Mouse (Mus musculus): ENCODE measurements around the gene Strc. TPM values are rescaled to one million over a fixed set of nuclear protein-coding genes. Genes with fewer than 3 reads are reported as not detected.
"Not testable (repeated sequence)": the region's sequence is repeated elsewhere in the genome, so short reads cannot be mapped to it uniquely, and the experiment has no call there.

Strc gene
- total RNA-seq (2021) = not detected
- long read RNA-seq, experiment 1 = 0 reads
- long read RNA-seq, experiment 2 = 0 reads

DNA sequence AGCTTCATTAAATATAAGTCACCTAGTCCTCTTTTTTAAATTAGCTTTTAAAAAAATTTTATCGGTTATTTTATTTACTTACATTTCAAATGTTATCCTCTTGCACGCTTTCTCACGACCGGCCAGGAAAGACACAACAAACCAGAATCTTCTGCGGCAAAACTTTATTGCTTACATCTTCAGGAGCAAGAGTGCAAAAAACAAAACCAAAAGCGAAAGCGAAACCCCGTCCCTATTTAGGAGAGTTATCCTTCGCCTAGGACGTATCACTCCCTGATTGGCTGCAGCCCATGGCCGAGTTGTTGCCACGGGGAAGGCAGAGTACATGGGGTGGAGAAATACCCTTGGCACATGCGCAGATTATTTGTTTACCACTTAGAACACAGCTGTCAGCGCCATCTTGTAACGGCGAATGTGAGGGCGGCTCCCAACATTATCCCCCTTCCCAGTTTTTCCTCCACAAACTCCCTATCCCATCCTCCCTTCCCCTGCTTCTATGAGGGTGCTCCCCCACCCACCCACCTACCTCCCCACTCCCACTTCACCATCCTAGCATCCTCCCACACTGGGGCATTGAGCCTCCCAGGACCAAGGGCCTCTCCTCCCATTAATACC lies at the start of gene Strc:
TSS of gene Strc (minus strand) at position 208 of the 615 bp plus-strand sequence.
- DNase-seq = not testable (repeated sequence)

- DNase-seq = no peak
These were observed 47.9 kb upstream of the Strc start for GRCm38 (mm10) chr2:121434854-121435253.

GRCm38 (mm10) chr2:121425890-121426289 lies 38.9 kb upstream of the Strc start:
- DNase-seq = no peak

DNA sequence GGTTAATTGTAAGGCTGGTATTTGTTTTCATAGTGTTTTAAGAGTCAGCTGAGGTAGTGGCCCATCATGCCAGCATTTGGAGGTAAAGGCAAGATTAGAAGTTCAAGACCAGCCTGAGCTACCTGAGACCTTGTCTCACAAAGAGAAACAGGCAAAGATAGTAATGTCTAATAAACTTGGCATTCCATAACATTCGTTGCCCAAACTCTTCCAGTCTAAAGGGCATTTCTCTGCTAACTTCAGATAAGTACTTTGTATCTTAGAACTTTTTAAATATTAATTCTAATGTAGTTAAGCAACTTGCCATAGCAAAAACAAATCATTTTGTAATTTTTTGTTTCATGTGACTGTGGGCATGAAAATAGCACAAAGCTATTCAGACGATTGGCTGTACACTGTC lies 36.2 kb upstream of the Strc start:
- DNase-seq = no peak

DNA sequence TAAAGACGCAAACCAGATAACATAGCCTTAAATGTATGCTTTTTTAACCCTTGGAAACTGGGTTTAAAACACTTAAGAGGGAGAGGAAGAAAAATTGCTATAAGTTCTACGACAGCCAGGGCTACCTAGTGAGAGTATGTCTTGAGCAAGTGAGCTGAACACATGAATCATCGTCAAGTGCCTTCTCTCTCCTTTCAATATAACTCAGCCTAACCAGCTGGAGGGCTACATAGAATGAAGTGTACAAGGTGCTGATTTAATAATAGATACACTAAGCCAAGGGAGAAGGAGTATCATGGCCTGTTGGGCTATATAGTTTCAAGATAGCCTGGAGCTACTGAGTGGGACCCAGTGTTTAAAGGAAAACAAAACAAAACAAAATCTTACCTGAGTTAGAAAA lies 31.5 kb upstream of the Strc start:
- no peak for DNase-seq

DNA sequence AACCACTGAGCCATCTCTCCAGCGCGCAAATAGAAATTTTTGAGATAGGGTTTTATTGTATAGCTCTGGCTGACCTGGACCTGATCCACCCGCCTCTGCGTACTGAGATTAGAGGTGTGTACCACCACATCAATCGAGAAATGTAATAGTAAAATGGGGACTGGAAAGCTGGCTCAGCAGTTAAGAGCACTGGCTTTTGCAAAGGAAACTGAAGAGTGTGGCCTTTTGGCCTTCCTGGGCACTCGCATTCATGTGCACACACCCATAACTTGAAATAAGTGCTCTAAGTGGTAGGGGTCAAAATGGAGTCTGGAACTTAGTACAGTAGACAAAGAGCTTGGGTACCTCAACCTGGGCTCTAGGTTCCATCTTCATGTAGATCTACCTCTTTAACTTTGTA lies 29.4 kb upstream of the Strc start:
- no peak for DNase-seq

GRCm38 (mm10) chr2:121415591-121415990 lies 28.6 kb upstream of the Strc start:
- no peak for DNase-seq

DNA sequence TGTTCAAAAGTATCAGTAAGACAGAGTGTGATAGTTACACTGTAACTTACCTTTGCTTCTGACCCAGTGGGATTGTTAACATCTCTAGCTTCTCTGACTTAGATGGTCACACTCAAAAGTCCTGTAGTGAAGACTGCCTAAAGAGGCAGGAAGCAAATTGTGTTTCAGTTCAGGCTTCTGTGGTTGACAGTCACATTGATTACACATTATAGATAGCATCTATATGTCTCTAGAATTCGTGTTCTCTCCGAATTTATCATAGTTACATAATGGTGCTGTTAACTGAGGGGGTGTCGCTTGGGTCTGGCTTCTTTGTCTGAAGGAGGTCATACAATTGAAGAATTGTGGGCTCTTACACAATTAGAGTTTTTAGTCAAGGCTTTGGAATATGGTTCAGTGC lies 28.1 kb upstream of the Strc start:
- no peak for DNase-seq

- DNase-seq = no peak
These were observed 27.2 kb upstream of the Strc start for GRCm38 (mm10) chr2:121414139-121414685.

GRCm38 (mm10) chr2:121413387-121414042 lies 26.5 kb upstream of the Strc start, which contains the start of the genes Pdia3 and Catsper2:
Gene Pdia3 (plus strand): TSS chr2:121413775.
Gene Catsper2 (minus strand): TSS chr2:121413792.
- peak; percentile 97 for DNase-seq

- DNase-seq = no peak
These were observed 25.9 kb upstream of the Strc start for GRCm38 (mm10) chr2:121412843-121413386.

GRCm38 (mm10) chr2:121408160-121408559 lies 21.2 kb upstream of the Strc start:
- peak; percentile 17 for DNase-seq

- no peak for DNase-seq
These were observed 16.3 kb upstream of the Strc start for GRCm38 (mm10) chr2:121403296-121403695.

DNA sequence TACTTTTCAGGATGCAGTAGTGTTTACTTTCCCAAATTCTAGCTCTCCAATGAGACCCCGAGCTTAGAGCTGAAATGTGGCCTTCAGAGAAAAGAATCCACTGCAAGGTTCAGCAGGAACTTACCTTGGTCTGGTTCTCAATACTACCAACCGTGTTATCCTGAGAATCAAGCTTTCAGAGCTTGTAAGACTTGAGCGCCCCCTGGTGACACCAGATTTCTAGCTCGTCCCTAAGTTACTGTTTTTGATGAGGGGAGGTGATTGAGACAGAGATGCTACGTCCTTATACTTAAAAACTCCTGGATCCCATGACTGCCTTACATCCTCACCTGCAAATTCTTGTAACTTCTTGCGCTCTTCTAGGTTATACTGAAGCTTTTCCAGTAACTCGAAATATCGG lies 9.7 kb upstream of the Strc start:
- peak; percentile 89 for DNase-seq

- no peak for DNase-seq
These were observed 12.2 kb downstream of the Strc start for GRCm38 (mm10) chr2:121374766-121375165.

DNA sequence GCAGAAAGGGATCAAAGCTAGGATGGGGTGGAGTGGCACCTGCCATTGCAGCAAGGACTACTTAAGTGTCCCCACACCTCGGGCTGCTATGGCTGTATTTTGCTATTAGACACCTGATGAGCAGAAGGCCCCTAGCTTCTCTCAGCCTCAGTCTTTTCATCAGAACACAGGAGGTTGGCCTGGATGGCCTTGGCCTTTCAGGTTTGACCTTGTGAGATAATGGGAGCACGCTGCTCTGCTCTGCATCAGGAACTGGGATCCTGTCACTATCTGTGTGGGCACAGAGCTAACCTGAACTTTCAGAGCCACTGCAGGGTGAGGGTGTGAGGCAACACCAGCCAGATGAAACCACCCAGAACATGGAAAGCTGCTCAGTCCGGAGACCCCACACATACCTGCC lies 14.7 kb downstream of the Strc start:
- DNase-seq = no peak

DNA sequence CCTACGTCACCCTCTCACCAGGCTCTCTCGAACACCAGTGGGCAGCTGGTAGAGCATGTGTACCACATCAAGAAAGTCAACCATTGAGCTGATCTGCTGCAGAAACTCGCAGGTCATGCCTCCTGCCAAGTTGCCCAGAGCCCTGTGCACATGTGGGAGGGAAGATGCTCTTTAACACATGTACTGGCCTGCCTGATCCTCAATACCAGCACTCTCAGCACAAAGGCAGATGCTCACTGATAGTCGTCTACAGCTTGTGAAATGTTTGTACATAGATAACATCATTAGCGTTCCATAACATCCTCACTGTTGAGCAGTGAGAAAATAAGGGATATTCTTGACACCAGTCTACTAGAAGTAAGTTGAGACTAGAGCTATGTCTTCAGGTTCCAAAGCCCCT lies 16.0 kb downstream of the Strc start:
- DNase-seq = no peak

- DNase-seq = no peak
These were observed 18.1 kb downstream of the Strc start for GRCm38 (mm10) chr2:121368831-121369230.

GRCm38 (mm10) chr2:121363656-121364055 lies 23.3 kb downstream of the Strc start:
- DNase-seq = no peak

DNA sequence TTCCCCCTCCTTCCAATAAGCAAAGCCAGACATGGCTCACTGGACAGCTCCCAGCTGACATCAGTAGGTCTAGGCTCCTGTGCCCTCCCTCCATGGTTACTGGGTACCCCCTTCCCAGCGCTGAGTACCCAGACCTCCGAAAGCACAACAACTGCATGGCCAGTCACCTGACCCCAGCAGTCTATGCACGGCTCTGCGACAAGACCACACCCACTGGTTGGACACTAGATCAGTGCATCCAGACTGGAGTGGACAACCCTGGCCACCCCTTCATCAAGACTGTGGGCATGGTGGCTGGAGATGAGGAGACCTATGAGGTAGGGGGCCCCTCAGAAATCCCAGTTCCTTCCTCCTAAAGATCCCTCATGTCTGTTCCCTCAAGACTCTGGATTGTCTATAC lies 27.5 kb downstream of the Strc start:
- DNase-seq = no peak

DNA sequence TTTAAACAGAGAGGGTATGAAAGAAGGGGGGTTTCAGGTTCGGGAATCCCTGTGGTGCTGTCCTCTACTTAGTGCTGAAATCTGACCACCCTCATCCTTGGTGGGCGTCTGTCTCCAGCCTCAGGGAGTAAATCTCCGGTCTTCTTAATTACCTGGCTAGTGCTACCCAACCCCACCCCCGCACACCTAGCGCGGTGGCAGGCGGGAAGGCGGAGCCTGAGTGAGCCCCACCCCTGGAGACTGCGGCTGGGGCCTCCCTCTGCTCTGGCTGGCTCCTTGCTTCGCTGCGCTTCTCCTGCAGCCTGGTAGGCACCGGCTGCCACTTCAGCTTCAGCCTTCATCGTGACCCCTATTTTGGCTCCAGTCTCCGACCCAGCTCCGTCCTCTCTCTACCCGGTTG lies 28.6 kb downstream of the Strc start:
- no peak for DNase-seq

GRCm38 (mm10) chr2:121357961-121358360 lies 29.0 kb downstream of the Strc start:
- DNase-seq = no peak

- DNase-seq = no peak
These were observed 29.5 kb downstream of the Strc start, which contains the start of gene Ckmt1 for GRCm38 (mm10) chr2:121357494-121357893. Gene Ckmt1 (plus strand): TSS chr2:121357714.

Data from gastrocnemius, postnatal 10 days (tissue).